Mouse (Mus musculus) heart, adult 8-10 months (tissue): Measurements from ENCODE around the gene Ggta1. TPM values are rescaled to one million over a fixed set of nuclear protein-coding genes. Genes with fewer than 3 reads are reported as not detected.

Experiments
- DNase-seq: peaks from one replicate; pipeline ENCODE4 v3.0.0; 2022; ENCODE audit warnings: low spot score
- total RNA-seq, 4 experiments: library from RNA; stranded (reverse); gene quantifications; 2 replicates each; pipeline ENCODE4 v1.2.4; 2022

Gene Ggta1
- total RNA-seq: 10 to 100 TPM in 3 of 4 experiments, 1 to 10 TPM in 1; 9.9 to 18.2 (median 14.5) TPM

- DNase-seq: no peak
Observed at GRCm38 (mm10) chr2:35462791-35463281, at the start of gene Ggta1. Gene Ggta1 (minus strand): TSS chr2:35463231.

GRCm38 (mm10) chr2:35512226-35512625 is 49.2 kb upstream of the Ggta1 start:
- no peak for DNase-seq

- no peak for DNase-seq
Observed at GRCm38 (mm10) chr2:35510920-35511319, 47.9 kb upstream of the Ggta1 start.

GRCm38 (mm10) chr2:35509888-35510287 is 46.9 kb upstream of the Ggta1 start:
- no peak for DNase-seq

- DNase-seq: no peak
Observed at GRCm38 (mm10) chr2:35509343-35509667, 46.3 kb upstream of the Ggta1 start.

GRCm38 (mm10) chr2:35508597-35509342 is 45.7 kb upstream of the Ggta1 start:
- peak; percentile 84 for DNase-seq

GRCm38 (mm10) chr2:35507191-35507511 is 44.1 kb upstream of the Ggta1 start:
- no peak for DNase-seq

- no peak for DNase-seq
Observed at GRCm38 (mm10) chr2:35506311-35507190, 43.5 kb upstream of the Ggta1 start.

- DNase-seq: no peak
Observed at GRCm38 (mm10) chr2:35505519-35506286, 42.7 kb upstream of the Ggta1 start.

- DNase-seq: no peak
Observed at GRCm38 (mm10) chr2:35504417-35504776, 41.4 kb upstream of the Ggta1 start.

- DNase-seq: no peak
Observed at GRCm38 (mm10) chr2:35503723-35504416, 40.8 kb upstream of the Ggta1 start.

- no peak for DNase-seq
Observed at GRCm38 (mm10) chr2:35503021-35503722, 40.1 kb upstream of the Ggta1 start.

- no peak for DNase-seq
Observed at GRCm38 (mm10) chr2:35502561-35502960, 39.5 kb upstream of the Ggta1 start.

- DNase-seq: no peak
Observed at GRCm38 (mm10) chr2:35499474-35499873, 36.4 kb upstream of the Ggta1 start.

- DNase-seq: no peak
Observed at GRCm38 (mm10) chr2:35498961-35499360, 35.9 kb upstream of the Ggta1 start.

- no peak for DNase-seq
Observed at GRCm38 (mm10) chr2:35497662-35498196, 34.7 kb upstream of the Ggta1 start.

- no peak for DNase-seq
Observed at GRCm38 (mm10) chr2:35496279-35497013, 33.4 kb upstream of the Ggta1 start.

- DNase-seq: no peak
Observed at GRCm38 (mm10) chr2:35495486-35496278, 32.7 kb upstream of the Ggta1 start.

- DNase-seq: no peak
Observed at GRCm38 (mm10) chr2:35493566-35493965, 30.5 kb upstream of the Ggta1 start.
